Mouse (Mus musculus) myocyte (in vitro differentiated cells): ENCODE measurements around the gene Timm17a.

Source experiments
- E2F4 ChIP-seq: IDR thresholded peaks from one replicate; pipeline ENCODE4 v1.6.1; 2011; ENCODE audit warnings: mild to moderate bottlenecking, control low read depth, moderate library complexity; ENCODE audit not compliant: insufficient read depth
- MYOD1 ChIP-seq, 3 experiments: IDR thresholded peaks; one replicate each; pipeline ENCODE4 v1.6.1; 2011; ENCODE audit warnings: control low read depth in 2 of 3, low read depth in 2 of 3, mild to moderate bottlenecking in 2 of 3, moderate library complexity in 1 of 3; ENCODE audit not compliant: insufficient read length in 2 of 3, control insufficient read depth in 1 of 3
- POLR2A ChIP-seq: IDR thresholded peaks from one replicate; pipeline ENCODE4 v1.6.1; 2011; ENCODE audit warnings: low read depth, mild to moderate bottlenecking, control low read depth, moderate library complexity; ENCODE audit not compliant: insufficient read length
- REST ChIP-seq: IDR thresholded peaks from one replicate; pipeline ENCODE4 v1.6.1; 2011; ENCODE audit warnings: mild to moderate bottlenecking, control low read depth, moderate library complexity; ENCODE audit not compliant: insufficient read depth, insufficient read length

- TF ChIP-seq POLR2A (no peak), MYOD1 (IDR thresholded peaks at IDR 0.05; ENCODE audit: control insufficient read depth in 1 of 3, insufficient read length in 2 of 3, low read depth in 2 of 3) (peak in 2 of 3 experiments; percentile 46 to 51), E2F4 (no peak), REST (no peak)
Observed at GRCm38 (mm10) chr1:135347498-135348169, 34.1 kb upstream of the Timm17a start.
